Mouse (Mus musculus): ENCODE results near the gene Tuba8. TPM values are rescaled to one million over a fixed set of nuclear protein-coding genes. Genes with fewer than 3 reads are reported as not detected.

The Tuba8 gene
- polyA plus RNA-seq, 1 experiment = 2.3 TPM

- H3K27ac ChIP-seq (ENCODE audit: insufficient read depth, low read length) = no peak overlapping the region
- H3K36me3 ChIP-seq (ENCODE audit: control insufficient read depth, insufficient read depth, low read length, poor library complexity, severe bottlenecking) = no peaks in the 10 kb centered on the region
- no peaks in the 10 kb centered on the region for H3K9me3 ChIP-seq (replicated peaks; ENCODE audit: control insufficient read depth, insufficient read depth, low read length, poor library complexity, severe bottlenecking)
- H3K4me3 ChIP-seq (ENCODE audit: low read depth, low read length) = peak overlapping the region; percentile 53
- TF ChIP-seq POLR2A (IDR thresholded peaks at IDR 0.05; ENCODE audit: insufficient read depth, low read length) (no peak), CTCF (IDR thresholded peaks at IDR 0.05; ENCODE audit: low read depth, low read length) (no peak), EP300 (IDR thresholded peaks at IDR 0.05; ENCODE audit: insufficient read depth, low read depth, low read length) (no peak)
- H3K4me1 ChIP-seq (ENCODE audit: control insufficient read depth, insufficient read depth, low read length) = peaks cover 4% of the 10 kb centered on the region
- H3K9ac ChIP-seq (ENCODE audit: low read depth, poor library complexity, severe bottlenecking) = peak overlapping the region; percentile 37; the same call in 1 of the 2 replicates
- no peaks in the 10 kb centered on the region for H3K27me3 ChIP-seq (ENCODE audit: control insufficient read depth, insufficient read depth, low read length, poor library complexity, severe bottlenecking)
Observed at GRCm38 (mm10) chr6:121210926-121211289, 412 bp downstream of the Tuba8 start.

- H3K36me3 ChIP-seq (ENCODE audit: control insufficient read depth, insufficient read depth, low read length, poor library complexity, severe bottlenecking) = no peaks in the 10 kb centered on the region
- no peak for TF ChIP-seq CTCF (IDR thresholded peaks at IDR 0.05; ENCODE audit: low read depth, low read length)
- H3K9me3 ChIP-seq (replicated peaks; ENCODE audit: control insufficient read depth, insufficient read depth, low read length, poor library complexity, severe bottlenecking) = no peaks in the 10 kb centered on the region
- H3K27me3 ChIP-seq (ENCODE audit: control insufficient read depth, insufficient read depth, low read length, poor library complexity, severe bottlenecking) = no peaks in the 10 kb centered on the region
- H3K27ac ChIP-seq (ENCODE audit: insufficient read depth, low read length) = no peak overlapping the region
- H3K4me1 ChIP-seq (ENCODE audit: control insufficient read depth, insufficient read depth, low read length) = peaks cover 4% of the 10 kb centered on the region
- H3K9ac ChIP-seq (ENCODE audit: low read depth, poor library complexity, severe bottlenecking) = no peak overlapping the region
- H3K4me3 ChIP-seq (ENCODE audit: low read depth, low read length) = no peak overlapping the region
Observed at GRCm38 (mm10) chr6:121211743-121212142, 1.2 kb downstream of the Tuba8 start.

GRCm38 (mm10) chr6:121212988-121213387 lies 2.5 kb downstream of the Tuba8 start:
- TF ChIP-seq POLR2A (IDR thresholded peaks at IDR 0.05; ENCODE audit: insufficient read depth, low read length) = no peak
- no peak for TF ChIP-seq CTCF (IDR thresholded peaks at IDR 0.05; ENCODE audit: low read depth, low read length)
- no peak for TF ChIP-seq EP300 (IDR thresholded peaks at IDR 0.05; ENCODE audit: insufficient read depth, low read depth, low read length)
- H3K9me3 ChIP-seq (replicated peaks; ENCODE audit: control insufficient read depth, insufficient read depth, low read length, poor library complexity, severe bottlenecking) = no peaks in the 10 kb centered on the region
- peaks cover 4% of the 10 kb centered on the region for H3K4me1 ChIP-seq (ENCODE audit: control insufficient read depth, insufficient read depth, low read length)
- no peak overlapping the region for H3K9ac ChIP-seq (ENCODE audit: low read depth, poor library complexity, severe bottlenecking)
- H3K4me3 ChIP-seq (ENCODE audit: low read depth, low read length) = no peak overlapping the region
- H3K27ac ChIP-seq (ENCODE audit: insufficient read depth, low read length) = no peak overlapping the region
- H3K36me3 ChIP-seq (ENCODE audit: control insufficient read depth, insufficient read depth, low read length, poor library complexity, severe bottlenecking) = no peaks in the 10 kb centered on the region
- H3K27me3 ChIP-seq (ENCODE audit: control insufficient read depth, insufficient read depth, low read length, poor library complexity, severe bottlenecking) = no peaks in the 10 kb centered on the region

GRCm38 (mm10) chr6:121214221-121214620 lies 3.7 kb downstream of the Tuba8 start:
- Histone ChIP-seq H3K9me3 (replicated peaks; ENCODE audit: control insufficient read depth, insufficient read depth, low read length, poor library complexity, severe bottlenecking) (no peaks in the 10 kb centered on the region), H3K4me1 (ENCODE audit: control insufficient read depth, insufficient read depth, low read length) (peaks cover 4% of the 10 kb centered on the region), H3K27me3 (ENCODE audit: control insufficient read depth, insufficient read depth, low read length, poor library complexity, severe bottlenecking) (no peaks in the 10 kb centered on the region), H3K36me3 (ENCODE audit: control insufficient read depth, insufficient read depth, low read length, poor library complexity, severe bottlenecking) (no peaks in the 10 kb centered on the region), H3K4me3 (ENCODE audit: low read depth, low read length) (no peak overlapping the region), H3K27ac (ENCODE audit: insufficient read depth, low read length) (no peak overlapping the region), H3K9ac (ENCODE audit: low read depth, poor library complexity, severe bottlenecking) (no peak overlapping the region)
- TF ChIP-seq EP300 (IDR thresholded peaks at IDR 0.05; ENCODE audit: insufficient read depth, low read depth, low read length) = no peak
- TF ChIP-seq POLR2A (IDR thresholded peaks at IDR 0.05; ENCODE audit: insufficient read depth, low read length) = no peak
- TF ChIP-seq CTCF (IDR thresholded peaks at IDR 0.05; ENCODE audit: low read depth, low read length) = no peak

- TF ChIP-seq CTCF (IDR thresholded peaks at IDR 0.05; ENCODE audit: low read depth, low read length) = no peak
- no peak for TF ChIP-seq EP300 (IDR thresholded peaks at IDR 0.05; ENCODE audit: insufficient read depth, low read depth, low read length)
- no peak for TF ChIP-seq POLR2A (IDR thresholded peaks at IDR 0.05; ENCODE audit: insufficient read depth, low read length)
- no peak overlapping the region for H3K4me3 ChIP-seq (ENCODE audit: low read depth, low read length)
- H3K36me3 ChIP-seq (ENCODE audit: control insufficient read depth, insufficient read depth, low read length, poor library complexity, severe bottlenecking) = no peaks in the 10 kb centered on the region
- H3K9me3 ChIP-seq (replicated peaks; ENCODE audit: control insufficient read depth, insufficient read depth, low read length, poor library complexity, severe bottlenecking) = no peaks in the 10 kb centered on the region
- H3K9ac ChIP-seq (ENCODE audit: low read depth, poor library complexity, severe bottlenecking) = no peak overlapping the region
- H3K27me3 ChIP-seq (ENCODE audit: control insufficient read depth, insufficient read depth, low read length, poor library complexity, severe bottlenecking) = no peaks in the 10 kb centered on the region
- peaks cover 4% of the 10 kb centered on the region for H3K4me1 ChIP-seq (ENCODE audit: control insufficient read depth, insufficient read depth, low read length)
- no peak overlapping the region for H3K27ac ChIP-seq (ENCODE audit: insufficient read depth, low read length)
Observed at GRCm38 (mm10) chr6:121214667-121215330, 4.3 kb downstream of the Tuba8 start.

GRCm38 (mm10) chr6:121215336-121215735 lies 4.8 kb downstream of the Tuba8 start:
- no peak overlapping the region for H3K4me3 ChIP-seq (ENCODE audit: low read depth, low read length)
- peaks cover 4% of the 10 kb centered on the region for H3K4me1 ChIP-seq (ENCODE audit: control insufficient read depth, insufficient read depth, low read length)
- no peaks in the 10 kb centered on the region for H3K9me3 ChIP-seq (replicated peaks; ENCODE audit: control insufficient read depth, insufficient read depth, low read length, poor library complexity, severe bottlenecking)
- H3K9ac ChIP-seq (ENCODE audit: low read depth, poor library complexity, severe bottlenecking) = no peak overlapping the region
- H3K27me3 ChIP-seq (ENCODE audit: control insufficient read depth, insufficient read depth, low read length, poor library complexity, severe bottlenecking) = no peaks in the 10 kb centered on the region
- no peaks in the 10 kb centered on the region for H3K36me3 ChIP-seq (ENCODE audit: control insufficient read depth, insufficient read depth, low read length, poor library complexity, severe bottlenecking)
- no peak overlapping the region for H3K27ac ChIP-seq (ENCODE audit: insufficient read depth, low read length)
- no peak for TF ChIP-seq EP300 (IDR thresholded peaks at IDR 0.05; ENCODE audit: insufficient read depth, low read depth, low read length)
- TF ChIP-seq POLR2A (IDR thresholded peaks at IDR 0.05; ENCODE audit: insufficient read depth, low read length) = no peak
- no peak for TF ChIP-seq CTCF (IDR thresholded peaks at IDR 0.05; ENCODE audit: low read depth, low read length)

Measured in ES-Bruce4 (cell line).